Comparison of ENCODE assay signal across 17 mouse cellular contexts in the genomic region with DNA sequence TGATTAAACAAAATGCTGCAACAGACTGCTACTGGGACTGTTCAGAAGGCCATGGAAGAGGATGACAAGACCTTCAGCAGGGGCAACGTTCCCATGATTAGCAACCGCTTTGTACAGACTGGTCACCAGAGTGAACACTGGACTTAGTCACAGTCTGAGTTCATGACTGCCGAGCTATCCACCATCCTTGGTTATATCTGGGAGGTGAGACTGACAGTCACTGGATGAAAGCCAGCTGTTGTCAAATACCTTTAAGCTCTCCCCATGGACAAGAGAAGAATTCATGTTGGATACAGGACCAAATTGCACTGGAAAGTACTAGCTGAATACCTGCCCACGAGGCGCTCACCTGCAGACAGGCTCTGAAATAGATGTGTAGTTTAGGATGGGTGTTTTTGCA.
"Had no signal": no experiment of that assay in that cellular context is flagged by ENCODE, and none has a peak within 500 bp of the region (broad histone marks: within the 10 kb centered on the region; RNA-seq: fewer than 3 reads in every experiment).

No protein-coding gene starts in this region.

- H3K9ac ChIP-seq: lung, embryonic 15.5 days; midbrain, embryonic 13.5 days; midbrain, embryonic 15.5 days; neural tube, embryonic 12.5 days; stomach, embryonic 15.5 days had no signal

- H3K36me3 ChIP-seq: lung, embryonic 15.5 days; midbrain, embryonic 13.5 days; midbrain, embryonic 15.5 days; neural tube, embryonic 12.5 days; stomach, embryonic 15.5 days had no signal

- ATAC-seq: lung, postnatal 0 days; midbrain, embryonic 13.5 days; midbrain, embryonic 15.5 days had no signal

- H3K4me2 ChIP-seq: lung, embryonic 15.5 days; midbrain, embryonic 11.5 days; midbrain, embryonic 13.5 days; midbrain, embryonic 15.5 days; neural tube, embryonic 12.5 days; stomach, embryonic 15.5 days had no signal

- H3K27me3 ChIP-seq: lung, embryonic 15.5 days; megakaryocyte, embryonic 14.5 days; midbrain, embryonic 13.5 days; midbrain, embryonic 15.5 days; neural tube, embryonic 12.5 days; stomach, embryonic 15.5 days had no signal

- H3K4me3 ChIP-seq: lung, embryonic 15.5 days; megakaryocyte, embryonic 14.5 days; midbrain, embryonic 13.5 days; midbrain, embryonic 15.5 days; neural tube, embryonic 12.5 days; stomach, embryonic 15.5 days had no signal

- H3K27ac ChIP-seq: lung, embryonic 15.5 days; macrophage; midbrain, embryonic 13.5 days; midbrain, embryonic 15.5 days; neural tube, embryonic 12.5 days; stomach, embryonic 15.5 days; stomach, postnatal 0 days had no signal

- DNase-seq: lung, adult 2 months; lung, postnatal 14 days; lung, postnatal 36 days; right cerebral cortex, postnatal 14 days; thymus, adult 2 months; thymus, postnatal 25 days; thymus, postnatal 4 days had no signal

- H3K4me1 ChIP-seq: lung, embryonic 15.5 days; neural tube, embryonic 12.5 days; stomach, embryonic 15.5 days had no signal

- H3K9me3 ChIP-seq: lung, embryonic 15.5 days; megakaryocyte, embryonic 14.5 days; midbrain, embryonic 13.5 days; midbrain, embryonic 15.5 days; neural tube, embryonic 12.5 days; stomach, embryonic 15.5 days had no signal
